Mouse (Mus musculus) CD4-positive, CD25-positive, alpha-beta regulatory T cell, adult 9 weeks (primary cell): ENCODE results near the gene Ifi214. TPM values are rescaled to one million over a fixed set of nuclear protein-coding genes. Genes with fewer than 3 reads are reported as not detected.

Source experiments
- polyA plus RNA-seq: library from polyadenylated mRNA; unstranded; fragments of 100-300 nt; shearing (Covaris generic); gene quantifications from one replicate; pipeline ENCODE4 v1.2.1, GENCODE M21; 2017

The Ifi214 gene
- polyA plus RNA-seq, result 48.8 TPM

GRCm38 (mm10) chr1:173535791-173536190 lies at the start of gene Ifi214:
Gene Ifi214 (minus strand): TSS chr1:173535957.

GRCm38 (mm10) chr1:173490812-173491480 lies 44.8 kb downstream of the Ifi214 start, which contains the start of gene Ifi206:
Gene Ifi206 (minus strand): TSS chr1:173491041.

Other genes with a start within 250 kb of the Ifi214 start
- not detected for gene Ackr1, start 202.2 kb downstream of the Ifi214 start, polyA plus RNA-seq
- 74.2 TPM for gene Aim2, start 185.1 kb downstream of the Ifi214 start, polyA plus RNA-seq
- not detected for gene Cadm3, start 168.3 kb downstream of the Ifi214 start, polyA plus RNA-seq
- 187 TPM for gene Ifi206, start 44.9 kb downstream of the Ifi214 start, polyA plus RNA-seq
- gene Ifi213, start 63.3 kb upstream of the Ifi214 start, polyA plus RNA-seq, result 145 TPM
- gene Ifi209, start 95.0 kb upstream of the Ifi214 start, polyA plus RNA-seq, result 265 TPM
- 149 TPM for gene Ifi208, start 137.7 kb upstream of the Ifi214 start, polyA plus RNA-seq
- 0.11 TPM for gene Ifi207, start 205.8 kb upstream of the Ifi214 start, polyA plus RNA-seq
- 0.31 TPM for gene Ifi204, start 231.0 kb upstream of the Ifi214 start, polyA plus RNA-seq